Mouse (Mus musculus): Measurements from ENCODE around the gene Rad23b. TPM values are rescaled to one million over a fixed set of nuclear protein-coding genes. Genes with fewer than 3 reads are reported as not detected.
"Not testable (repeated sequence)": the region's sequence is repeated elsewhere in the genome, so short reads cannot be mapped to it uniquely, and the experiment has no call there.

Rad23b gene
- 55.2 and 58.9 TPM in 2 replicates for polyA plus RNA-seq (2015; fragmentation: Nextera tagmentation; extraction: Ambion mirVana)

GRCm38 (mm10) chr4:55349452-55350218 is at the start of gene Rad23b:
TSS of gene Rad23b (plus strand) at chr4:55350043.
- H3K27ac ChIP-seq (ENCODE audit: low read length), result peak within 1 kb of the TSS; percentile 93
- WGBS, result 0% methylated on average over 77 of the region's 77 CpGs
- H3K4me1 ChIP-seq (ENCODE audit: control insufficient read depth, insufficient read depth, low read length), result peaks cover 28% of the 10 kb centered on the region
- H3K27me3 ChIP-seq (ENCODE audit: control insufficient read depth, insufficient read depth, low read length), result no peaks in the 10 kb centered on the region
- no peaks in the 10 kb centered on the region for H3K36me3 ChIP-seq (ENCODE audit: control insufficient read depth, insufficient read depth)
- peak within 1 kb of the TSS; percentile 92 for H3K4me2 ChIP-seq (ENCODE audit: low read depth, low read length)
- peak within 1 kb of the TSS; percentile 87 for H3K4me3 ChIP-seq (ENCODE audit: low read length)
- H3K9ac ChIP-seq (ENCODE audit: low read length), result peak within 1 kb of the TSS; percentile 99
- no peaks in the 10 kb centered on the region for H3K9me3 ChIP-seq (replicated peaks; ENCODE audit: control insufficient read depth, low read length)
- ATAC-seq (replicated peaks; ENCODE audit: extremely low read depth, insufficient read depth, low FRiP score), result peak; percentile 98

DNA sequence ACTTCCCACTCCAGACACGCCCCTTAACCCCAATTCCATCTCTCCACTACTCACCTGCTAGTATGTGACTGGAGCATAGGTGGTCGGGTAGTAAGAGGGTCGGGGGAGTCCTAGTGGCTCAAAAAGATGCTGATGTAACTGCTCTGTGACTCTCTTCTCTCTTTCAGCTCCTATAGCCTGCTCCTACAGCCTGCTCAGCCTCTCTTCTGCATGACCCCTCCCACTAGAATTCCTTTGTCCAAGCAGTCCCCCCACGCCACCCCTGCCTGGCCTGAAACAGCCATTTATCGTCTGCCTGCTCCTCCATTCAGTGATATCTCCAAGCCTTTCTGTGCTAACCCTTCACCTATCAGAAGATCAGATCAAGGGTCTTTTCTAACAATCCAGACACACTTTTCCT is 45.7 kb upstream of the Rad23b start:
- Histone ChIP-seq H3K27me3 (ENCODE audit: control insufficient read depth, insufficient read depth, low read length) (no peaks in the 10 kb centered on the region), H3K9ac (ENCODE audit: low read length) (no peak overlapping the region), H3K4me2 (ENCODE audit: low read depth, low read length) (no peak overlapping the region), H3K9me3 (replicated peaks; ENCODE audit: control insufficient read depth, low read length) (peaks cover 7% of the 10 kb centered on the region), H3K4me3 (ENCODE audit: low read length) (no peak overlapping the region), H3K36me3 (ENCODE audit: control insufficient read depth, insufficient read depth) (no peaks in the 10 kb centered on the region), H3K4me1 (ENCODE audit: control insufficient read depth, insufficient read depth, low read length) (no peaks in the 10 kb centered on the region), H3K27ac (ENCODE audit: low read length) (no peak overlapping the region)
- ATAC-seq (replicated peaks; ENCODE audit: extremely low read depth, insufficient read depth, low FRiP score), result no peak
- WGBS, result 70% methylated on average over 5 of the region's 5 CpGs

DNA sequence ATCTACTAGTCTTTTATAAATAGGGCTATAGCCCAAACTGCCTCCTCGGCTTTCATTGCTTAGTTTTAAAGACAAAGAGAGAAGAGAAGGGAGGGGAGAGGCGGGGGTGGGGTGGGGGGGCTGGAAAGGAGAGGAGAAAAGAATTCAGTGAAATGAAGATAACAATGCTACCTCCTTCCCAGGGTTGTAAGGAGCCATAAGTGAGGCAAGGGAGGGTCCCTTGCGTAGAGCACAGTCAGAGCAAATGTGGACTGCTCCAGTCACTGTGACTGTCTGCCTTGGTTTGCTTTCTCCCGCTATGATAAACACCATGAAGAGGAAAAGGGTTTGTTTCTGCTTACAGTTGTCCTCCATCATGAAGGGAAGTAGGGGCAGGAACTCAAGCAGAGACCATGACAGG is 43.2 kb upstream of the Rad23b start:
- no peaks in the 10 kb centered on the region for H3K36me3 ChIP-seq (ENCODE audit: control insufficient read depth, insufficient read depth)
- no peak overlapping the region for H3K27ac ChIP-seq (ENCODE audit: low read length)
- ATAC-seq (replicated peaks; ENCODE audit: extremely low read depth, insufficient read depth, low FRiP score), result no peak
- H3K9ac ChIP-seq (ENCODE audit: low read length), result no peak overlapping the region
- no peaks in the 10 kb centered on the region for H3K27me3 ChIP-seq (ENCODE audit: control insufficient read depth, insufficient read depth, low read length)
- H3K9me3 ChIP-seq (replicated peaks; ENCODE audit: control insufficient read depth, low read length), result peaks cover 7% of the 10 kb centered on the region
- WGBS, result 78% methylated on average over 4 of the region's 4 CpGs
- no peak overlapping the region for H3K4me2 ChIP-seq (ENCODE audit: low read depth, low read length)
- no peak overlapping the region for H3K4me3 ChIP-seq (ENCODE audit: low read length)
- no peaks in the 10 kb centered on the region for H3K4me1 ChIP-seq (ENCODE audit: control insufficient read depth, insufficient read depth, low read length)

- Histone ChIP-seq H3K9ac (ENCODE audit: low read length) (no peak overlapping the region), H3K27me3 (ENCODE audit: control insufficient read depth, insufficient read depth, low read length) (no peaks in the 10 kb centered on the region), H3K4me1 (ENCODE audit: control insufficient read depth, insufficient read depth, low read length) (no peaks in the 10 kb centered on the region), H3K4me2 (ENCODE audit: low read depth, low read length) (no peak overlapping the region), H3K9me3 (replicated peaks; ENCODE audit: control insufficient read depth, low read length) (no peaks in the 10 kb centered on the region), H3K36me3 (ENCODE audit: control insufficient read depth, insufficient read depth) (no peaks in the 10 kb centered on the region), H3K27ac (ENCODE audit: low read length) (no peak overlapping the region), H3K4me3 (ENCODE audit: low read length) (no peak overlapping the region)
- no peak for ATAC-seq (replicated peaks; ENCODE audit: extremely low read depth, insufficient read depth, low FRiP score)
- 38% methylated on average over 4 of the region's 4 CpGs for WGBS
Measured at GRCm38 (mm10) chr4:55316726-55317125, 33.1 kb upstream of the Rad23b start.

DNA sequence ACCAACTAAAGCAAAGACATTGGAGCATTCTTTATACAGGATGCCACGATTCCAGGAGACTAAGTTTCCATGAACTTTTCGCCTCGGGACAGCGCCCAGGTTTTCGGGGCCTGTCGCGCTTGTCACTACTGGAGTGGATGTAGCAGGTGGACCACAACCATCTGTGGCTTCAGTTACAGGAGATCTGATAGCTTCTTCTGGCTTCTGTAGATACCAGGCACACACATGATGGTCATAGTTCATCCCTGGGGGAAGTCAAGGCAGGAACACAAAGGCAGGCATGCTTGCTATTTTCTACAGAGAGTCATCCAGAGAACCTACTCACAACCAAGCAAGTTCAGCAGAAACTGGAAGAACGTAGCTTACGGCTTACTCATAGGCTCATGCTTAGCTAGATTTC is 31.5 kb upstream of the Rad23b start:
- not testable (repeated sequence) for H3K36me3 ChIP-seq (ENCODE audit: control insufficient read depth, insufficient read depth); H3K27me3 ChIP-seq (ENCODE audit: control insufficient read depth, insufficient read depth, low read length); H3K4me2 ChIP-seq (ENCODE audit: low read depth, low read length); H3K9me3 ChIP-seq (replicated peaks; ENCODE audit: control insufficient read depth, low read length); H3K27ac ChIP-seq (ENCODE audit: low read length); H3K4me1 ChIP-seq (ENCODE audit: control insufficient read depth, insufficient read depth, low read length); H3K9ac ChIP-seq (ENCODE audit: low read length); H3K4me3 ChIP-seq (ENCODE audit: low read length); ATAC-seq (replicated peaks; ENCODE audit: extremely low read depth, insufficient read depth, low FRiP score)
- 91% methylated on average over 9 of the region's 9 CpGs for WGBS

- no peaks in the 10 kb centered on the region for H3K36me3 ChIP-seq (ENCODE audit: control insufficient read depth, insufficient read depth)
- no peak overlapping the region for H3K4me2 ChIP-seq (ENCODE audit: low read depth, low read length)
- no peak overlapping the region for H3K4me3 ChIP-seq (ENCODE audit: low read length)
- no peaks in the 10 kb centered on the region for H3K27me3 ChIP-seq (ENCODE audit: control insufficient read depth, insufficient read depth, low read length)
- no peaks in the 10 kb centered on the region for H3K9me3 ChIP-seq (replicated peaks; ENCODE audit: control insufficient read depth, low read length)
- no peaks in the 10 kb centered on the region for H3K4me1 ChIP-seq (ENCODE audit: control insufficient read depth, insufficient read depth, low read length)
- WGBS, result 63% methylated on average over 4 of the region's 4 CpGs
- no peak overlapping the region for H3K27ac ChIP-seq (ENCODE audit: low read length)
- no peak overlapping the region for H3K9ac ChIP-seq (ENCODE audit: low read length)
- ATAC-seq (replicated peaks; ENCODE audit: extremely low read depth, insufficient read depth, low FRiP score), result no peak
Measured at GRCm38 (mm10) chr4:55325786-55326518, 23.9 kb upstream of the Rad23b start.

DNA sequence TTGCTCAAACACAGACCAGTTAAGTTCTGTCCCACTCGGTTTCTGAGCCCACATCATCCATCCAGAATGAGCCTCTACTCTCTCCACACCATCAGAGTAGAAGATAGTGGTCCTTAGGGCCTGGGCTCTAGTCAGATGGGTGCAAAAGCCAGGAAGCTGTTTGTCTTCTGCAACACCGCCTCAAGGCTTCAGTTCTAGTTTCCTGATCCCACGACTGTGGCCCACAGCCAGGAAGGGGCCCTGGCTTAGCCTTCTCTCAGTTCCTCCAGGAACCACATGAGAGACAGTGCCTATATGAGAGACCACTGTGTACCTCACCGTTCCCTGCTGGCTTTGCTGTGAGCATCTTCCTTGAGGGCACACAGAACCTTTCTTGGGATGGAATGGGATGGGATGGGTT is 22.3 kb upstream of the Rad23b start:
- Histone ChIP-seq H3K9ac (ENCODE audit: low read length) (no peak overlapping the region), H3K36me3 (ENCODE audit: control insufficient read depth, insufficient read depth) (no peaks in the 10 kb centered on the region), H3K9me3 (replicated peaks; ENCODE audit: control insufficient read depth, low read length) (no peaks in the 10 kb centered on the region), H3K4me1 (ENCODE audit: control insufficient read depth, insufficient read depth, low read length) (no peaks in the 10 kb centered on the region), H3K27me3 (ENCODE audit: control insufficient read depth, insufficient read depth, low read length) (no peaks in the 10 kb centered on the region), H3K4me2 (ENCODE audit: low read depth, low read length) (no peak overlapping the region), H3K27ac (ENCODE audit: low read length) (no peak overlapping the region), H3K4me3 (ENCODE audit: low read length) (no peak overlapping the region)
- no peak for ATAC-seq (replicated peaks; ENCODE audit: extremely low read depth, insufficient read depth, low FRiP score)
- WGBS, result 62% methylated on average over 4 of the region's 4 CpGs

GRCm38 (mm10) chr4:55328471-55328870 is 21.4 kb upstream of the Rad23b start:
- no peak overlapping the region for H3K9ac ChIP-seq (ENCODE audit: low read length)
- no peak overlapping the region for H3K27ac ChIP-seq (ENCODE audit: low read length)
- no peak for ATAC-seq (replicated peaks; ENCODE audit: extremely low read depth, insufficient read depth, low FRiP score)
- H3K4me2 ChIP-seq (ENCODE audit: low read depth, low read length), result no peak overlapping the region
- no peaks in the 10 kb centered on the region for H3K27me3 ChIP-seq (ENCODE audit: control insufficient read depth, insufficient read depth, low read length)
- WGBS, result 89% methylated on average over 11 of the region's 11 CpGs
- no peaks in the 10 kb centered on the region for H3K36me3 ChIP-seq (ENCODE audit: control insufficient read depth, insufficient read depth)
- H3K4me3 ChIP-seq (ENCODE audit: low read length), result no peak overlapping the region
- H3K9me3 ChIP-seq (replicated peaks; ENCODE audit: control insufficient read depth, low read length), result no peaks in the 10 kb centered on the region
- H3K4me1 ChIP-seq (ENCODE audit: control insufficient read depth, insufficient read depth, low read length), result no peaks in the 10 kb centered on the region

DNA sequence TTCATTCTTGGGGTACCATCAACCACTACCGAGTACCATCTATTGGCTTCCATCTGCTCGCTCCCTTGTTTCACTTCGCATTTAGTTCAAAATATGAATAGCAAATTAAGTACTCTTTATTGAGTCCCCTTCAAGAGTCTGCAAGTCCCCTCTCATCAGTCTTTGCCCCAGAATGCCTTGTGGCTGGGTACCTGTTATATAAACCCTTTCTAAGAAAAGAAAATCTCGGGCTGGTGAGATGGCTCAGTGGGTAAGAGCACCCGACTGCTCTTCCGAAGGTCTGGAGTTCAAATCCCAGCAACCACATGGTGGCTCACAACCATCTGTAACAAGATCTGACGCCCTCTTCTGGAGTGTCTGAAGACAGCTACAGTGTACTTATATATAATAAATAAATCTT is 20.9 kb upstream of the Rad23b start:
- not testable (repeated sequence) for H3K27ac ChIP-seq (ENCODE audit: low read length); H3K9ac ChIP-seq (ENCODE audit: low read length); H3K36me3 ChIP-seq (ENCODE audit: control insufficient read depth, insufficient read depth); H3K9me3 ChIP-seq (replicated peaks; ENCODE audit: control insufficient read depth, low read length); ATAC-seq (replicated peaks; ENCODE audit: extremely low read depth, insufficient read depth, low FRiP score); H3K4me3 ChIP-seq (ENCODE audit: low read length); H3K27me3 ChIP-seq (ENCODE audit: control insufficient read depth, insufficient read depth, low read length); H3K4me2 ChIP-seq (ENCODE audit: low read depth, low read length); H3K4me1 ChIP-seq (ENCODE audit: control insufficient read depth, insufficient read depth, low read length)
- WGBS, result 91% methylated on average over 6 of the region's 7 CpGs

Measured in heart, embryonic 16.5 days (tissue).